Mouse (Mus musculus): ENCODE results near the gene Cmtm2b. TPM values are rescaled to one million over a fixed set of nuclear protein-coding genes. Genes with fewer than 3 reads are reported as not detected.
A peak's percentile ranks its signal among the peaks of the same experiment; 100 is the strongest.

Cmtm2b gene
- polyA plus RNA-seq, 2 experiments: not detected

DNA sequence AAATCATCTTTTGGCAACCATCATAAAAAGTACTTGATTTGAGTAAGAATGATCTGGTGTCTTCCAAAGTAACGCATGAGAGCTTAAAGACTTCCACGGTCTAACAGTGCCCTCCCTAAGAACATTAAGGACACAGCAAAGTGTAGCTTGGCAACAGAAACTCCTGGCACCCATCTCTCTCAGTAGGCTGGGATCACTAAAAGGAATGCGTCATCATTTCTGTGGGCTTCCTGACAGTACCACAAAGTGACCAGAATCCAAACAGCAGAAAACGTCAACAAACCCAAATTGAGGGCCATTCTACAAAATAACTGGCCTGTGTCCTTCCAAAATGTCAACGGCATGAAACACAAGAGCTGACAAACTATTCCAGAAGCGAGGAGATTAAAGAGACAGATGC is 48.0 kb downstream of the Cmtm2b start:
- ATAC-seq (ENCODE audit: low FRiP score, low read depth): no peak
- TF ChIP-seq POLR2A (IDR thresholded peaks at IDR 0.05; ENCODE audit: borderline replicate concordance, extremely low read depth, insufficient read depth, insufficient read length): no peak
- no peak for DNase-seq (ENCODE audit: low spot score)
- H3K36me3 ChIP-seq (ENCODE audit: control insufficient read depth, insufficient read depth, low read length): peaks cover 5% of the 10 kb centered on the region; the same call in 1 of the 2 replicates
- no peak overlapping the region for H3K27ac ChIP-seq (replicated peaks; ENCODE audit: low read depth, low read length)
- no peaks in the 10 kb centered on the region for H3K9me3 ChIP-seq (ENCODE audit: control insufficient read depth, low read length)
- no peak overlapping the region for H3K4me3 ChIP-seq (replicated peaks; ENCODE audit: low read length)
- H3K9ac ChIP-seq (ENCODE audit: low read depth, low read length, severe bottlenecking): no peak overlapping the region
- peaks cover 4% of the 10 kb centered on the region; the same call in 1 of the 2 replicates for H3K4me1 ChIP-seq (ENCODE audit: control insufficient read depth, insufficient read depth, low read length)
- no peak overlapping the region for H3K4me2 ChIP-seq (replicated peaks; ENCODE audit: low read depth, low read length, severe bottlenecking)
- H3K27me3 ChIP-seq (ENCODE audit: control insufficient read depth, insufficient read depth, low read length): no peaks in the 10 kb centered on the region
- WGBS: 74% methylated on average over 6 of the region's 6 CpGs

DNA sequence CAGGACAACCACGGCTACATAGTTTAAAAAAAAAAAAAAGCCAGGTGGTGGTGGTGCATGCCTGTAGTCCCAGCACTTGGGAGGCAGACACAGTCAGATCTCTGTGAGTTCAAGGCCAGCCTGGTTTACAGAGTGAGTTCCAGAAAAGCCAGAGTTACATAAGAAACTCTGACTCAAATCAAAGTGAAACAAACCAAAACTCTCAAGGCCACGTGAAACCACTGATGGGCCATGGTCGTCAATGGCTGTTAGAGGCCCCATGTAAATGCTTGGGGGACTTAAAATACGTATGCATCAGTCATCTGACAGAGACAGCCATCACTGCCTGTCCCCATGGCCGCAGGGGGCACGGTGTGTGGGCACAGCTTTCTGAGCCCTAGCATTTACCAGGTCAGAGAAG is 49.1 kb downstream of the Cmtm2b start:
- WGBS: 85% methylated on average over 6 of the region's 6 CpGs
- no peak overlapping the region for H3K4me2 ChIP-seq (replicated peaks; ENCODE audit: low read depth, low read length, severe bottlenecking)

DNA sequence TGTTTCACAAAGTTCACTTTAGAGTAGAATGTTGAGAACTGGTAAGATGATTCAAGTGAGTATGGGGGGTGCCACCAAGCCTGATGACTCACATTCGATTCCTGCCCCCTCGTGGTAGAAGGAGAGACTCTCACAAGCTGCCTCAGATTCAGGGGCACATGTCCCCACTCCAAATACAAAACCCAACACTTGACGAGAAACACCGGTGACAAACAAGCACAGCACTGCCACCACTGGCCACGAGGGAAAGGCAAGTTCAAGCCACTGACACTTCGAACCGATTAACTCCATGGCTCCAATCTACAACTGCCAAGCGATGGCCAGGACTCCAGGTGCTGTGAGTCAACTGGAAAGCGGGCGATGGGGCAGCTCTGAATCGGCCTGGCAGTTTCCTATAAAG is 51.7 kb downstream of the Cmtm2b start:
- no peak overlapping the region for H3K4me3 ChIP-seq (replicated peaks; ENCODE audit: low read length)
- no peak overlapping the region for H3K9ac ChIP-seq (ENCODE audit: low read depth, low read length, severe bottlenecking)
- no peaks in the 10 kb centered on the region for H3K9me3 ChIP-seq (ENCODE audit: control insufficient read depth, low read length)
- no peak overlapping the region for H3K4me2 ChIP-seq (replicated peaks; ENCODE audit: low read depth, low read length, severe bottlenecking)
- no peaks in the 10 kb centered on the region for H3K27me3 ChIP-seq (ENCODE audit: control insufficient read depth, insufficient read depth, low read length)
- ATAC-seq (ENCODE audit: low FRiP score, low read depth): no peak
- DNase-seq (ENCODE audit: low spot score): no peak
- H3K36me3 ChIP-seq (ENCODE audit: control insufficient read depth, insufficient read depth, low read length): peaks cover 5% of the 10 kb centered on the region; the same call in 1 of the 2 replicates
- 74% methylated on average over 11 of the region's 11 CpGs for WGBS
- H3K27ac ChIP-seq (replicated peaks; ENCODE audit: low read depth, low read length): no peak overlapping the region
- TF ChIP-seq POLR2A (IDR thresholded peaks at IDR 0.05; ENCODE audit: borderline replicate concordance, extremely low read depth, insufficient read depth, insufficient read length): no peak
- H3K4me1 ChIP-seq (ENCODE audit: control insufficient read depth, insufficient read depth, low read length): peaks cover 8% of the 10 kb centered on the region; the same call in 1 of the 2 replicates

More for the DNA sequence above, 49.1 kb downstream of the Cmtm2b start:
- Histone ChIP-seq H3K4me1 (ENCODE audit: control insufficient read depth, insufficient read depth, low read length) (peaks cover 8% of the 10 kb centered on the region; the same call in 1 of the 2 replicates), H3K4me3 (replicated peaks; ENCODE audit: low read length) (no peak overlapping the region), H3K36me3 (ENCODE audit: control insufficient read depth, insufficient read depth, low read length) (peaks cover 5% of the 10 kb centered on the region; the same call in 1 of the 2 replicates), H3K27me3 (ENCODE audit: control insufficient read depth, insufficient read depth, low read length) (no peaks in the 10 kb centered on the region), H3K9ac (ENCODE audit: low read depth, low read length, severe bottlenecking) (no peak overlapping the region), H3K9me3 (ENCODE audit: control insufficient read depth, low read length) (no peaks in the 10 kb centered on the region), H3K27ac (replicated peaks; ENCODE audit: low read depth, low read length) (no peak overlapping the region)
- no peak for DNase-seq (ENCODE audit: low spot score)
- no peak for TF ChIP-seq POLR2A (IDR thresholded peaks at IDR 0.05; ENCODE audit: borderline replicate concordance, extremely low read depth, insufficient read depth, insufficient read length)
- ATAC-seq (ENCODE audit: low FRiP score, low read depth): no peak

DNA sequence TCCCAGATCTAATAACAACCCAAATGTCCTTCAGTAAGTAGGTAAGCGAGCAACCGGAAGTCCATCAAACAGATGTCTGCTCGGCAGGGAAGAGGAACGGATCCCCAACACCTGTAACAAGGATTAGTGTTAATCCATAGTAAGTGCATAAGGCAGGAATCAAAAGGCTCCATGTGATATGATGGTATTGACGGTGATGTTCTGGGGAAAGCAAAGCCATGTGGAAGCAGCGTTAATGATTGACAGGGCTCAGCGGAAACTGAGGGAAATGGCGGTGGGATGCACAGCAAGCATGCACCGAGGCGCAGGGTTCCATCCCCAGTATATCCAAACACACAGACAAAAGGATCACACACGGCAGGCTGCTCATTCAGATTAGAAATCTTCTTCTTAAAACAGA is 52.2 kb downstream of the Cmtm2b start:
- 69% methylated on average over 11 of the region's 11 CpGs for WGBS

DNA sequence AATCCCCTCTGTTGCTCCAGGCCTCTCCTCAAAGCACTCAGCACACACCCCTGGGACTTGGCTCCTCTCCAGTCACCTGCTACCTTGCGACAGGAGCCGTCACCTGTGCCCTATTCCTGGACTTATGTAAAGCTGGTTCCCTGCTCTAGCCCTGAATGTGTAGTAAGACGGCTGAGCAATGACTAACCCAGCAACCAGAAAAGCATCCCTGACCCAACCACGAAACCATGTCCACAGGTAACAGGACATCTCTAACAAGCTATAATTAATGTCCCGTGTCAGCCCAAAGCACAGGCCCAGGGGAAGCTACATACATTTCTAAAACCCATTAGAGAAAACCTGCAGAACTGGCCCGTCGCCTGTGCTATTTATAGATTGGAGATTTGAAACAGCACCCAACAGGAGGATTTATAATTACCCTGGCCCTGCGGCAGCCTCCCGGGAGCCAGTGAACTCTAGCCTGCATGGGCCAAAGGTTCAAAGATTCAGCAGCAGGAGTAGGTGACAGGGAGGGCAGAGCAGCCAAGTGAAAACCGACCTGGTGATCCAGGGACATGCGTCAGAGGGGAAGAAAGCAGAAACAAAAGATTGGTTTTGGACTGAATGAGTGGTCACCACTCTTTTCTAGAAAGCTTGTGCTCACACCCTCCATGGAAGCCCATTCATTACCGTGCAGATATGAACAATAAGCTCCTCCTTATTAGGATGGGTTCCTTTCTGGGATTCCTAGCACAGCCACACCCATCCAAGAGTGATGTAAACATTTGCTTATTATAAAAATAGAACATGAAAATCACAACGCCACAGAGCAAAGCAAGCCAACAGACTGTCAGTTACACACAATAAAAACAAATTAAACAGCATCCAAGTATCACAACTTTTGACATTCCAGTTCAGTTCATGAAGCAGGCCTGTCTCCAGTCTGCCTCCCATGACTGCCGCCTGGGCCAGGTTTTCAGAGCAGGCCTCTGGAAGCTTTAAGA is 53.1 kb downstream of the Cmtm2b start:
- Histone ChIP-seq H3K27ac (replicated peaks; ENCODE audit: low read depth, low read length) (no peak overlapping the region), H3K4me2 (replicated peaks; ENCODE audit: low read depth, low read length, severe bottlenecking) (no peak overlapping the region), H3K9ac (ENCODE audit: low read depth, low read length, severe bottlenecking) (no peak overlapping the region), H3K4me3 (replicated peaks; ENCODE audit: low read length) (no peak overlapping the region), H3K27me3 (ENCODE audit: control insufficient read depth, insufficient read depth, low read length) (no peaks in the 10 kb centered on the region), H3K9me3 (ENCODE audit: control insufficient read depth, low read length) (no peaks in the 10 kb centered on the region), H3K36me3 (ENCODE audit: control insufficient read depth, insufficient read depth, low read length) (peaks cover 5% of the 10 kb centered on the region; the same call in 1 of the 2 replicates), H3K4me1 (ENCODE audit: control insufficient read depth, insufficient read depth, low read length) (peaks cover 8% of the 10 kb centered on the region; the same call in 1 of the 2 replicates)
- no peak for ATAC-seq (ENCODE audit: low FRiP score, low read depth)
- TF ChIP-seq POLR2A (IDR thresholded peaks at IDR 0.05; ENCODE audit: borderline replicate concordance, extremely low read depth, insufficient read depth, insufficient read length): no peak
- DNase-seq (ENCODE audit: low spot score): peak; percentile 21
- WGBS: 45% methylated on average over 14 of the region's 14 CpGs

More for the DNA sequence above, 52.2 kb downstream of the Cmtm2b start:
- TF ChIP-seq POLR2A (IDR thresholded peaks at IDR 0.05; ENCODE audit: borderline replicate concordance, extremely low read depth, insufficient read depth, insufficient read length): no peak
- Histone ChIP-seq H3K27ac (replicated peaks; ENCODE audit: low read depth, low read length) (no peak overlapping the region), H3K9me3 (ENCODE audit: control insufficient read depth, low read length) (no peaks in the 10 kb centered on the region), H3K27me3 (ENCODE audit: control insufficient read depth, insufficient read depth, low read length) (no peaks in the 10 kb centered on the region), H3K9ac (ENCODE audit: low read depth, low read length, severe bottlenecking) (no peak overlapping the region), H3K4me3 (replicated peaks; ENCODE audit: low read length) (no peak overlapping the region), H3K4me1 (ENCODE audit: control insufficient read depth, insufficient read depth, low read length) (peaks cover 8% of the 10 kb centered on the region; the same call in 1 of the 2 replicates), H3K36me3 (ENCODE audit: control insufficient read depth, insufficient read depth, low read length) (peaks cover 5% of the 10 kb centered on the region; the same call in 1 of the 2 replicates), H3K4me2 (replicated peaks; ENCODE audit: low read depth, low read length, severe bottlenecking) (no peak overlapping the region)
- ATAC-seq (ENCODE audit: low FRiP score, low read depth): no peak
- DNase-seq (ENCODE audit: low spot score): no peak
